Mouse (Mus musculus) heart, embryonic 11.5 days (tissue): Measurements from ENCODE around the gene Gpn2. TPM values are rescaled to one million over a fixed set of nuclear protein-coding genes. Genes with fewer than 3 reads are reported as not detected.

Experiments used
- ATAC-seq: fragments of 200-750 bp; cut with Nextera tagmentation; replicated peaks from 2 replicates; pipeline ENCODE4 v1.8.0; 2017; ENCODE audit warnings: moderate library complexity; ENCODE audit not compliant: insufficient number of reproducible peaks, low FRiP score, low TSS enrichment
- H3K27ac ChIP-seq: fragments of 300-500 bp; sonication (generic); 2 replicates; pipeline ENCODE4 v1.5.1; 2014; ENCODE audit warnings: mild to moderate bottlenecking, low read depth, low read length
- H3K27me3 ChIP-seq: fragments of 300-500 bp; sonication (generic); 2 replicates; pipeline ENCODE4 v1.6.1; 2014; ENCODE audit warnings: mild to moderate bottlenecking, low read length, mixed read lengths; ENCODE audit not compliant: control insufficient read depth, insufficient read depth
- H3K36me3 ChIP-seq: fragments of 300-500 bp; sonication (generic); 2 replicates; pipeline ENCODE4 v1.6.1; 2014; ENCODE audit warnings: mild to moderate bottlenecking, low read length, moderate library complexity, mixed read lengths; ENCODE audit not compliant: control insufficient read depth, insufficient read depth
- H3K4me1 ChIP-seq: fragments of 300-500 bp; sonication (generic); 2 replicates; pipeline ENCODE4 v1.6.1; 2014; ENCODE audit warnings: low read length; ENCODE audit not compliant: control insufficient read depth, insufficient read depth
- H3K4me2 ChIP-seq: fragments of 300-500 bp; sonication (generic); 2 replicates; pipeline ENCODE4 v1.6.1; 2014; ENCODE audit warnings: mild to moderate bottlenecking, moderate library complexity
- H3K4me3 ChIP-seq: fragments of 300-500 bp; sonication (generic); 2 replicates; pipeline ENCODE4 v1.5.1; 2014; ENCODE audit warnings: low read depth, low read length
- H3K9ac ChIP-seq: fragments of 300-500 bp; sonication (generic); 2 replicates; pipeline ENCODE4 v1.6.1; 2014; ENCODE audit warnings: mild to moderate bottlenecking, low read depth, low read length, moderate library complexity
- H3K9me3 ChIP-seq: fragments of 300-500 bp; sonication (generic); replicated peaks from 2 replicates; pipeline ENCODE4 v1.6.1; 2016; ENCODE audit warnings: low read length; ENCODE audit not compliant: control insufficient read depth
- WGBS: fragments of 180-500 bp; shearing (Covaris S2); extraction: QIAGEN DNeasy Blood & Tissue Kit; methylation state at CpG from one replicate; pipeline ENCODE4 v1.1.7; 2014; ENCODE audit not compliant: insufficient replicate concordance; 5-methylcytosine and 5-hydroxymethylcytosine counted together
- polyA plus RNA-seq: library from polyadenylated mRNA; unstranded; fragments of >200 nt; fragmentation: Nextera tagmentation; extraction: Ambion mirVana; gene quantifications from 2 replicates; pipeline ENCODE4 v1.2.1, GENCODE M21; 2014

The Gpn2 gene
- polyA plus RNA-seq, 1 experiment from 2014 or later: 14.3 TPM

- no peak for ATAC-seq
- H3K27ac ChIP-seq: no peak overlapping the region
- no peaks in the 10 kb centered on the region for H3K27me3 ChIP-seq
- no peak overlapping the region for H3K4me3 ChIP-seq
- H3K36me3 ChIP-seq: peaks cover 6% of the 10 kb centered on the region; the same call in 1 of the 2 replicates
- peaks cover 12% of the 10 kb centered on the region; the same call in 1 of the 2 replicates for H3K4me1 ChIP-seq
- no peak overlapping the region for H3K9ac ChIP-seq
- H3K4me2 ChIP-seq: no peak overlapping the region
- H3K9me3 ChIP-seq: no peaks in the 10 kb centered on the region
- WGBS: 68% methylated on average over 11 of the region's 11 CpGs
Observed at GRCm38 (mm10) chr4:133622161-133622695, 38.1 kb downstream of the Gpn2 start.

GRCm38 (mm10) chr4:133624830-133625229, 40.7 kb downstream of the Gpn2 start:
- no peak for ATAC-seq
- WGBS: 76% methylated on average over 7 of the region's 7 CpGs
- H3K27ac ChIP-seq: no peak overlapping the region

GRCm38 (mm10) chr4:133625621-133626071, 41.5 kb downstream of the Gpn2 start:
- peak overlapping the region; percentile 76 for H3K27ac ChIP-seq
- H3K4me3 ChIP-seq: no peak overlapping the region
- 0 out of 2 replicates have a peak, but pooled peaks have one; percentile 50 for ATAC-seq
- H3K36me3 ChIP-seq: peaks cover 6% of the 10 kb centered on the region; the same call in 1 of the 2 replicates
- no peak overlapping the region for H3K4me2 ChIP-seq
- 0 out of 2 replicates have a peak, but pooled peaks cover 2% of the 10 kb centered on the region for H3K4me1 ChIP-seq
- no peaks in the 10 kb centered on the region for H3K9me3 ChIP-seq
- no peaks in the 10 kb centered on the region for H3K27me3 ChIP-seq
- no peak overlapping the region for H3K9ac ChIP-seq
- whole genome bisulfite sequencing: 60% methylated on average over 11 of the region's 11 CpGs

More at GRCm38 (mm10) chr4:133624830-133625229, 40.7 kb downstream of the Gpn2 start:
- Histone ChIP-seq H3K4me2 (no peak overlapping the region), H3K27me3 (no peaks in the 10 kb centered on the region), H3K4me3 (no peak overlapping the region), H3K4me1 (peaks cover 9% of the 10 kb centered on the region; the same call in 1 of the 2 replicates), H3K36me3 (peaks cover 6% of the 10 kb centered on the region; the same call in 1 of the 2 replicates), H3K9me3 (no peaks in the 10 kb centered on the region), H3K9ac (no peak overlapping the region)

- no peak for ATAC-seq
- Histone ChIP-seq H3K9me3 (no peaks in the 10 kb centered on the region), H3K4me3 (no peak overlapping the region), H3K4me1 (peaks cover 3% of the 10 kb centered on the region; the same call in 1 of the 2 replicates), H3K27me3 (no peaks in the 10 kb centered on the region), H3K4me2 (no peak overlapping the region), H3K9ac (no peak overlapping the region), H3K36me3 (peaks cover 6% of the 10 kb centered on the region; the same call in 1 of the 2 replicates), H3K27ac (peak overlapping the region; percentile 76)
- 63% methylated on average over 5 of the region's 5 CpGs for WGBS
Observed at GRCm38 (mm10) chr4:133626221-133626620, 42.1 kb downstream of the Gpn2 start.

GRCm38 (mm10) chr4:133626621-133627020, 42.5 kb downstream of the Gpn2 start:
- 83% methylated on average over 9 of the region's 9 CpGs for WGBS
- no peak for ATAC-seq
- no peaks in the 10 kb centered on the region for H3K9me3 ChIP-seq
- no peak overlapping the region for H3K27ac ChIP-seq
- H3K27me3 ChIP-seq: no peaks in the 10 kb centered on the region
- peaks cover 6% of the 10 kb centered on the region; the same call in 1 of the 2 replicates for H3K36me3 ChIP-seq
- no peak overlapping the region for H3K4me2 ChIP-seq
- no peak overlapping the region for H3K4me3 ChIP-seq
- H3K4me1 ChIP-seq: peaks cover 6% of the 10 kb centered on the region; the same call in 1 of the 2 replicates
- no peak overlapping the region for H3K9ac ChIP-seq

- Histone ChIP-seq H3K4me2 (no peak overlapping the region), H3K9ac (no peak overlapping the region), H3K27me3 (no peaks in the 10 kb centered on the region), H3K9me3 (no peaks in the 10 kb centered on the region), H3K27ac (no peak overlapping the region), H3K4me3 (no peak overlapping the region), H3K4me1 (peaks cover 7% of the 10 kb centered on the region; the same call in 1 of the 2 replicates), H3K36me3 (peaks cover 6% of the 10 kb centered on the region; the same call in 1 of the 2 replicates)
- no peak for ATAC-seq
- 91% methylated on average over 14 of the region's 14 CpGs for WGBS
Observed at GRCm38 (mm10) chr4:133627039-133627438, 42.9 kb downstream of the Gpn2 start.

GRCm38 (mm10) chr4:133628517-133628916, 44.4 kb downstream of the Gpn2 start:
- Histone ChIP-seq H3K27me3 (no peaks in the 10 kb centered on the region), H3K9me3 (no peaks in the 10 kb centered on the region), H3K27ac (no peak overlapping the region), H3K4me3 (no peak overlapping the region), H3K4me1 (peaks cover 12% of the 10 kb centered on the region; the same call in 1 of the 2 replicates), H3K36me3 (peaks cover 6% of the 10 kb centered on the region; the same call in 1 of the 2 replicates), H3K9ac (no peak overlapping the region), H3K4me2 (no peak overlapping the region)
- no peak for ATAC-seq
- WGBS: 72% methylated on average over 2 of the region's 2 CpGs

GRCm38 (mm10) chr4:133629191-133629590, 45.0 kb downstream of the Gpn2 start:
- Histone ChIP-seq H3K9me3 (no peaks in the 10 kb centered on the region), H3K4me1 (peaks cover 12% of the 10 kb centered on the region; the same call in 1 of the 2 replicates), H3K4me3 (no peak overlapping the region), H3K27ac (no peak overlapping the region), H3K27me3 (no peaks in the 10 kb centered on the region), H3K9ac (no peak overlapping the region), H3K4me2 (no peak overlapping the region), H3K36me3 (peaks cover 4% of the 10 kb centered on the region; the same call in 1 of the 2 replicates)
- 69% methylated on average over 7 of the region's 7 CpGs for WGBS
- no peak for ATAC-seq
